Mouse (Mus musculus): ENCODE data around the gene Wbp2. TPM values are rescaled to one million over a fixed set of nuclear protein-coding genes. Genes with fewer than 3 reads are reported as not detected.

The Wbp2 gene
- polyA plus RNA-seq, 1 experiment: 135 TPM

- no peak for DNase-seq (ENCODE audit: low read depth in 1 of 2, low spot score in 2 of 2)
- H3K27ac ChIP-seq (ENCODE audit: insufficient read depth, low read length): no peak overlapping the region
- H3K36me3 ChIP-seq (ENCODE audit: control insufficient read depth, insufficient read depth, low read length): peaks cover 30% of the 10 kb centered on the region
- TF ChIP-seq CTCF (IDR thresholded peaks at IDR 0.05; ENCODE audit: extremely low read depth, insufficient read depth, insufficient read length, insufficient replicate concordance): no peak
- WGBS: 68% methylated on average over 20 of the region's 20 CpGs
- peaks cover 10% of the 10 kb centered on the region; the same call in 1 of the 2 replicates for H3K4me1 ChIP-seq (ENCODE audit: control insufficient read depth, insufficient read depth, insufficient read length)
- H3K27me3 ChIP-seq (ENCODE audit: control insufficient read depth, insufficient read depth, low read length): no peaks in the 10 kb centered on the region
- H3K4me3 ChIP-seq (ENCODE audit: extremely low read depth, insufficient read depth, insufficient read length): no peak overlapping the region
Measured at GRCm38 (mm10) chr11:116075539-116076265, 11.1 kb downstream of the Wbp2 start.

DNA sequence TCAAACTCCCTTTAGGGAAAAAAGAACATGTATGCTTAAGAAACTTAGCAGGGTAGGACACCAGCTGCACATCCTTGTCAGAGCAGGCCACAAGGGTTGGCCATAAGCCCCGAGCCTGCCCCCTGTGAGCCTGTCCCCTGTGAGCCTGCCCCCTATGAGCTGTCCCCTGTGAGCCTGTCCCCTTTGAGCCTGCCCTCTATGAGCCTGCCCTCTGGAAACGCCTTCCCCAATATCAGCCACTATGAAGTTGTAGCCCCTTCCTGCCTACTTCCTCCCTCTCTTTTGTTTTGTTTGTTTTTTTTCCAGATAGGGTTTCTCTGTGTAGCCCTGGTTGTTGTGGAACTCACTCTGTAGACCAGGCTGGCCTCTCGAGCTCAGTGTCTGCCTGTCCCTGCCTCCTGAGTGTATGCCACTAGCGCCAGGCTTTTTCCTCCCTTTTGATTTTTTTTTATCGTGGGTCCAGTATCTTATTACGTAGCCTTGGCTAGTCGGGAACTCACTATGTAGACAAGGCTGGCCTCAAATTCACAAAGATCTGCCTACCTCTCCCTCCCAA is 12.3 kb downstream of the Wbp2 start:
- Histone ChIP-seq H3K27ac (ENCODE audit: insufficient read depth, low read length) (no peak overlapping the region), H3K36me3 (ENCODE audit: control insufficient read depth, insufficient read depth, low read length) (peaks cover 23% of the 10 kb centered on the region), H3K27me3 (ENCODE audit: control insufficient read depth, insufficient read depth, low read length) (no peaks in the 10 kb centered on the region), H3K4me1 (ENCODE audit: control insufficient read depth, insufficient read depth, insufficient read length) (peaks cover 10% of the 10 kb centered on the region; the same call in 1 of the 2 replicates), H3K4me3 (ENCODE audit: extremely low read depth, insufficient read depth, insufficient read length) (no peak overlapping the region)
- no peak for TF ChIP-seq CTCF (IDR thresholded peaks at IDR 0.05; ENCODE audit: extremely low read depth, insufficient read depth, insufficient read length, insufficient replicate concordance)
- no peak for TF ChIP-seq POLR2A (IDR thresholded peaks at IDR 0.05; ENCODE audit: low read depth, low read length)
- 65% methylated on average over 7 of the region's 7 CpGs for WGBS
- no peak for DNase-seq (ENCODE audit: low read depth in 1 of 2, low spot score in 2 of 2)

- DNase-seq (ENCODE audit: low read depth in 1 of 2, low spot score in 2 of 2): no peak
- no peaks in the 10 kb centered on the region for H3K27me3 ChIP-seq (ENCODE audit: control insufficient read depth, insufficient read depth, low read length)
- H3K36me3 ChIP-seq (ENCODE audit: control insufficient read depth, insufficient read depth, low read length): peaks cover 28% of the 10 kb centered on the region
- no peak for TF ChIP-seq CTCF (IDR thresholded peaks at IDR 0.05; ENCODE audit: extremely low read depth, insufficient read depth, insufficient read length, insufficient replicate concordance)
- TF ChIP-seq POLR2A (IDR thresholded peaks at IDR 0.05; ENCODE audit: low read depth, low read length): no peak
- no peak overlapping the region for H3K27ac ChIP-seq (ENCODE audit: insufficient read depth, low read length)
- 88% methylated on average over 3 of the region's 3 CpGs for whole genome bisulfite sequencing
- H3K4me3 ChIP-seq (ENCODE audit: extremely low read depth, insufficient read depth, insufficient read length): no peak overlapping the region
- peaks cover 3% of the 10 kb centered on the region; the same call in 1 of the 2 replicates for H3K4me1 ChIP-seq (ENCODE audit: control insufficient read depth, insufficient read depth, insufficient read length)
Measured at GRCm38 (mm10) chr11:116072608-116073007, 14.2 kb downstream of the Wbp2 start.

GRCm38 (mm10) chr11:116071510-116071909 is 15.3 kb downstream of the Wbp2 start:
- WGBS: 35% methylated on average over 5 of the region's 5 CpGs
- H3K36me3 ChIP-seq (ENCODE audit: control insufficient read depth, insufficient read depth, low read length): peaks cover 31% of the 10 kb centered on the region
- H3K27me3 ChIP-seq (ENCODE audit: control insufficient read depth, insufficient read depth, low read length): no peaks in the 10 kb centered on the region
- DNase-seq (ENCODE audit: low read depth in 1 of 2, low spot score in 2 of 2): no peak
- no peak overlapping the region for H3K27ac ChIP-seq (ENCODE audit: insufficient read depth, low read length)
- no peak for TF ChIP-seq POLR2A (IDR thresholded peaks at IDR 0.05; ENCODE audit: low read depth, low read length)
- TF ChIP-seq CTCF (IDR thresholded peaks at IDR 0.05; ENCODE audit: extremely low read depth, insufficient read depth, insufficient read length, insufficient replicate concordance): peak; percentile 23; the same call in 1 of the 2 replicates
- no peaks in the 10 kb centered on the region; the same call in 1 of the 2 replicates for H3K4me1 ChIP-seq (ENCODE audit: control insufficient read depth, insufficient read depth, insufficient read length)
- H3K4me3 ChIP-seq (ENCODE audit: extremely low read depth, insufficient read depth, insufficient read length): no peak overlapping the region

- no peaks in the 10 kb centered on the region for H3K4me1 ChIP-seq (ENCODE audit: control insufficient read depth, insufficient read depth, insufficient read length)
- H3K27ac ChIP-seq (ENCODE audit: insufficient read depth, low read length): no peak overlapping the region
- 93% methylated on average over 12 of the region's 12 CpGs for WGBS
- no peaks in the 10 kb centered on the region for H3K27me3 ChIP-seq (ENCODE audit: control insufficient read depth, insufficient read depth, low read length)
- H3K4me3 ChIP-seq (ENCODE audit: extremely low read depth, insufficient read depth, insufficient read length): no peak overlapping the region
- TF ChIP-seq CTCF (IDR thresholded peaks at IDR 0.05; ENCODE audit: extremely low read depth, insufficient read depth, insufficient read length, insufficient replicate concordance) (no peak), POLR2A (IDR thresholded peaks at IDR 0.05; ENCODE audit: low read depth, low read length) (no peak)
- H3K36me3 ChIP-seq (ENCODE audit: control insufficient read depth, insufficient read depth, low read length): peaks cover 44% of the 10 kb centered on the region
- DNase-seq (ENCODE audit: low read depth in 1 of 2, low spot score in 2 of 2): no peak
Measured at GRCm38 (mm10) chr11:116065345-116065744, 21.4 kb downstream of the Wbp2 start.

GRCm38 (mm10) chr11:116064187-116064867 is 22.5 kb downstream of the Wbp2 start:
- Histone ChIP-seq H3K27ac (ENCODE audit: insufficient read depth, low read length) (no peak overlapping the region), H3K27me3 (ENCODE audit: control insufficient read depth, insufficient read depth, low read length) (no peaks in the 10 kb centered on the region), H3K4me3 (ENCODE audit: extremely low read depth, insufficient read depth, insufficient read length) (no peak overlapping the region), H3K36me3 (ENCODE audit: control insufficient read depth, insufficient read depth, low read length) (peaks cover 44% of the 10 kb centered on the region), H3K4me1 (ENCODE audit: control insufficient read depth, insufficient read depth, insufficient read length) (no peaks in the 10 kb centered on the region)
- no peak for DNase-seq (ENCODE audit: low read depth in 1 of 2, low spot score in 2 of 2)
- WGBS: 93% methylated on average over 23 of the region's 23 CpGs
- TF ChIP-seq CTCF (IDR thresholded peaks at IDR 0.05; ENCODE audit: extremely low read depth, insufficient read depth, insufficient read length, insufficient replicate concordance) (no peak), POLR2A (IDR thresholded peaks at IDR 0.05; ENCODE audit: low read depth, low read length) (no peak)

Measured in spleen, adult 2 months (tissue).